Mouse (Mus musculus): ENCODE data around the gene Zfp385a.

- TF ChIP-seq CTCF (IDR thresholded peaks at IDR 0.05; ENCODE audit: low read depth, low read length) (no peak), POLR2A (IDR thresholded peaks at IDR 0.05; ENCODE audit: insufficient read depth, low read length) (no peak)
Measured at GRCm38 (mm10) chr15:103339166-103339960, 530 bp downstream of the Zfp385a start.
